Mouse (Mus musculus) olfactory bulb, adult 2 months (tissue): ENCODE results near the gene Trappc3l.

Experiments
- CTCF ChIP-seq: fragments of 200-500 bp; IDR thresholded peaks from 2 replicates; pipeline ENCODE4 v1.5.1; 2012; ENCODE audit warnings: low read depth, mild to moderate bottlenecking, low read length, moderate library complexity; ENCODE audit not compliant: insufficient read depth
- POLR2A ChIP-seq: fragments of 200-500 bp; IDR thresholded peaks from 2 replicates; pipeline ENCODE4 v1.6.1; 2012; ENCODE audit warnings: mild to moderate bottlenecking, low read depth, low read length, moderate library complexity; ENCODE audit not compliant: insufficient read depth

DNA sequence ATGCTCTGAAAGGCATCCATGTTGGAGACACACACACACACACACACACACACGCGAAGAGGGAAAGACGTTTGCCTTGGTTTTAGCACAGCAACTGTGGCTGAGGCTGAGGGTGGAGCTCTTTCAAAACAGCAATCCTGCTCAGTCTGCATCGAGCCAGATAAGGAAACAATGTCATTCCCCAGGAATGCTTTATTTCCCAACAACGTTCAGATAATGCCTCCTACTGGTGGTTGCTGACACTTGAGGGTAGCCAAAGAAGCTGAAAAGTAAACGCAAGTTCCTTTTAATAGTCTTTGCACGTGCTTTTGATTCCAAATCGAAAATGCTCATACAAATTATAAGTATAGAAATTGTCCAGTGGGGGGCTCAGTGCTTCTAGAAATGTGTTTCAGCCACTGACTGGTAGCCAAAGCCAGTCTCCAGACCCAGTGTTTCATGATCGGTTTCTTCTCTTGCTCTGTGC is 59.1 kb downstream of the Trappc3l start, which contains the start of gene Calhm5:
- TF ChIP-seq CTCF: no peak
- no peak for TF ChIP-seq POLR2A
